Mouse (Mus musculus) small intestine, adult 2 months (tissue): ENCODE results near the gene Arg2.

Source experiments
- CTCF ChIP-seq: fragments of 200-500 bp; IDR thresholded peaks from 2 replicates; pipeline ENCODE4 v1.5.1; 2012; ENCODE audit warnings: low read depth, mild to moderate bottlenecking, control low read depth, inconsistent platforms, low read length, moderate library complexity, mixed read lengths; ENCODE audit not compliant: insufficient replicate concordance, insufficient read length; ENCODE audit errors: extremely low read depth
- POLR2A ChIP-seq: fragments of 200-500 bp; IDR thresholded peaks from 2 replicates; pipeline ENCODE4 v1.6.1; 2012; ENCODE audit warnings: low read depth, mild to moderate bottlenecking, control low read depth, inconsistent platforms, low read length, moderate library complexity

- no peak for TF ChIP-seq CTCF
- no peak for TF ChIP-seq POLR2A
Measured at GRCm38 (mm10) chr12:79097106-79097752, 33.3 kb upstream of the Arg2 start.
